Mouse (Mus musculus) inflammation-experienced regulatory T-cells, adult 16 weeks (primary cell): ENCODE measurements around the gene Cd248. TPM values are rescaled to one million over a fixed set of nuclear protein-coding genes. Genes with fewer than 3 reads are reported as not detected.

Experiments
- polyA plus RNA-seq: library from polyadenylated mRNA; unstranded; fragments of 100-300 nt; shearing (Covaris generic); gene quantifications from one replicate; pipeline ENCODE4 v1.2.1, GENCODE M21; 2017

Cd248 gene
- not detected for polyA plus RNA-seq

GRCm38 (mm10) chr19:5067867-5068569 is at the start of gene Cd248:
Cd248 (plus strand) TSS chr19:5068078.

GRCm38 (mm10) chr19:5023621-5024479 is 44.0 kb upstream of the Cd248 start, which contains the start of gene Slc29a2:
Slc29a2 (plus strand) TSS chr19:5023860.

GRCm38 (mm10) chr19:5038709-5039156 is 29.1 kb upstream of the Cd248 start, which contains the start of the genes B4gat1 and AC124502.3:
B4gat1 (plus strand) TSS chr19:5038826.
AC124502.3 (plus strand) TSS chr19:5038891.

GRCm38 (mm10) chr19:5040862-5041523 is 26.9 kb upstream of the Cd248 start, which contains the start of gene Brms1:
Brms1 (plus strand) TSS chr19:5041354.

GRCm38 (mm10) chr19:5050047-5050905 is 17.6 kb upstream of the Cd248 start, which contains the start of gene Rin1:
Rin1 (plus strand) TSS chr19:5050481.

GRCm38 (mm10) chr19:5085145-5085863 is 17.4 kb downstream of the Cd248 start, which contains the start of gene Tmem151a:
Tmem151a (minus strand) TSS chr19:5085531.

GRCm38 (mm10) chr19:5087884-5088728 is 20.2 kb downstream of the Cd248 start, which contains the start of gene Yif1a:
Yif1a (plus strand) TSS chr19:5088538.

GRCm38 (mm10) chr19:5098363-5099143 is 30.7 kb downstream of the Cd248 start, which contains the start of gene Cnih2:
Cnih2 (minus strand) TSS chr19:5098521.

GRCm38 (mm10) chr19:5106731-5107191 is 38.9 kb downstream of the Cd248 start, which contains the start of gene Rab1b:
Rab1b (minus strand) TSS chr19:5107072.

GRCm38 (mm10) chr19:5118384-5118698 is 50.5 kb downstream of the Cd248 start, which contains the start of gene Klc2:
Klc2 (minus strand) TSS chr19:5118560.

Other genes with a start within 250 kb of the Cd248 start
- 157 TPM for gene Ccs, start 228.7 kb upstream of the Cd248 start, polyA plus RNA-seq
- gene Ccdc87, start 228.7 kb upstream of the Cd248 start, polyA plus RNA-seq = not detected
- gene Ctsf, start 212.9 kb upstream of the Cd248 start, polyA plus RNA-seq = 15.1 TPM
- gene Actn3, start 190.2 kb upstream of the Cd248 start, polyA plus RNA-seq = 0.21 TPM
- gene Zdhhc24, start 189.4 kb upstream of the Cd248 start, polyA plus RNA-seq = 10.3 TPM
- gene Bbs1, start 161.4 kb upstream of the Cd248 start, polyA plus RNA-seq = 1.4 TPM
- gene Dpp3, start 139.8 kb upstream of the Cd248 start, polyA plus RNA-seq = 131 TPM
- gene Peli3, start 125.0 kb upstream of the Cd248 start, polyA plus RNA-seq = 1.4 TPM
- gene Mrpl11, start 105.9 kb upstream of the Cd248 start, polyA plus RNA-seq = 69.8 TPM
- gene Npas4, start 77.8 kb upstream of the Cd248 start, polyA plus RNA-seq = 1.7 TPM
- 2.2 TPM for gene Slc29a2, start 44.2 kb upstream of the Cd248 start, polyA plus RNA-seq
- gene B4gat1, start 29.3 kb upstream of the Cd248 start, polyA plus RNA-seq = 26.1 TPM
- gene AC124502.3, start 29.2 kb upstream of the Cd248 start, polyA plus RNA-seq = 1.5 TPM
- 107 TPM for gene Brms1, start 26.7 kb upstream of the Cd248 start, polyA plus RNA-seq
- gene Rin1, start 17.6 kb upstream of the Cd248 start, polyA plus RNA-seq = 0.17 TPM
- not detected for gene Tmem151a, start 17.5 kb downstream of the Cd248 start, polyA plus RNA-seq
- 68.9 TPM for gene Yif1a, start 20.5 kb downstream of the Cd248 start, polyA plus RNA-seq
- 1.4 TPM for gene Cnih2, start 30.4 kb downstream of the Cd248 start, polyA plus RNA-seq
- 256 TPM for gene Rab1b, start 39.0 kb downstream of the Cd248 start, polyA plus RNA-seq
- gene Klc2, start 50.5 kb downstream of the Cd248 start, polyA plus RNA-seq = 3.6 TPM
- gene Pacs1, start 205.0 kb downstream of the Cd248 start, polyA plus RNA-seq = 26.5 TPM
- gene Sf3b2, start 227.4 kb downstream of the Cd248 start, polyA plus RNA-seq = 444 TPM
- gene Gal3st3, start 230.3 kb downstream of the Cd248 start, polyA plus RNA-seq = not detected